Mouse (Mus musculus) fibroblast of lung, adult 2 months (primary cell): ENCODE data around the gene Pigl.
"Not testable (repeated sequence)": the region's sequence is repeated elsewhere in the genome, so short reads cannot be mapped to it uniquely, and the experiment has no call there.

Source experiments
- DNase-seq: peaks from one replicate; pipeline ENCODE4 v3.0.0-alpha.2; 2011; ENCODE audit warnings: low read depth

Gene Pigl

DNA sequence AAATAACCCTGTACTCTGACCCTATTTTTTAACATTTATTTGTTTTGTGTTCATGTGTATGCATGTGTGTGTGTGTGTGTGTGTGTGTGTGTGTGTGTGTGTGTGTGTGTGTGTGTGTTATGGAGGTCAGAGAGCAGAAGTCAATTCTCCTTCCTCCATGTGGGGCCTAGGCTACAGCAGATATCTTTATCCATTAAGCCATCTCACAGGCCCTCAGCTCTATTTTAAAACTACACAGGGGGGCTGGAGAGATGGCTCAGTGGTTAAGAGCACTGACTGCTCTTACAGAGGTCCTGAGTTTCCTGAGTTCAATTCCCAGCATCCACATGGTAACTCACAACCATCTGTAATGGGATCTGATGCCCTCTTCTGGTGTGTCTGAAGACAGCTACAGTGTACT lies 9.0 kb downstream of the Pigl start:
- DNase-seq, result not testable (repeated sequence)

GRCm38 (mm10) chr11:62470451-62470850 lies 12.2 kb downstream of the Pigl start:
- DNase-seq, result no peak

DNA sequence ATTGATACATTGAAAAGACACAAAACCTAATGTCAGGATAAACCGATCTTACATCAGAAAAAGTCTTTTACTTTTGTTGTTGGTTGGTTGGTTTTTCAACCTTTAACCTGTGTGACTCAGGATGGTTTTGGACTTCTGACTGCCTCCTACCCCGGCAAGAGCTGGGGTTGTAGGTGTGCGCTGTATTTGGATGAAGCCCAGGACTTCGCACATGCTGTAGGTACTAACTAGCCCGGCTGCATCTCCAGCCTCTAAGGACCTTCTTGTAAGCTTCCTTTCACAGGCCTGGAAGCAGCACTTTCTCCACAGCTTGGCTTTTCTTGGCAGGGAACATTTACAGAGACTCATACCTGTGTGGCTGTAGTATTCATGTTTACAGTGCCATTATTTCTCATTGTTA lies 15.3 kb downstream of the Pigl start:
- no peak for DNase-seq

- no peak for DNase-seq
Measured at GRCm38 (mm10) chr11:62476156-62476555, 17.9 kb downstream of the Pigl start.

DNA sequence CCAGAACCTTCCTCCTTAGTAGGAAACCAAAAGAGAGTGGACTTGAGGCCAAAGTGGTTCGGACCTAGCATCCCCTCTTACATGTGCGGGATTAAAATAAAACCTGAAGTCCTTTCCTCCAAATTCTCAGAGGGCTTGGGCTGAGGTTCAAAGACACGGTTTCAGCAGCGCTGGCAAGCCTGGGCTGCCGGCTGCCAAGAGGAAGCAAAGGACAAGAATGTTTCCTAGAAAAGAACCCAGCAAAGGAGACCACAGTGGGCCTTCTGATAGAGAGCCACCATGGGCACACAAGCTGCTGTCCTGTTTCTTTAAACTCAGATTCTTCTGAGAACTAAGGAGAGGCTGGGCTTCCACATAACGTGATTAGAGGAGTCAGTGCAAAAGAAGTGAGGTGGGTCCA lies 20.7 kb downstream of the Pigl start:
- DNase-seq, result no peak

- DNase-seq, result no peak
Measured at GRCm38 (mm10) chr11:62479581-62479980, 21.3 kb downstream of the Pigl start.

- no peak for DNase-seq
Measured at GRCm38 (mm10) chr11:62486949-62487348, 28.7 kb downstream of the Pigl start.

DNA sequence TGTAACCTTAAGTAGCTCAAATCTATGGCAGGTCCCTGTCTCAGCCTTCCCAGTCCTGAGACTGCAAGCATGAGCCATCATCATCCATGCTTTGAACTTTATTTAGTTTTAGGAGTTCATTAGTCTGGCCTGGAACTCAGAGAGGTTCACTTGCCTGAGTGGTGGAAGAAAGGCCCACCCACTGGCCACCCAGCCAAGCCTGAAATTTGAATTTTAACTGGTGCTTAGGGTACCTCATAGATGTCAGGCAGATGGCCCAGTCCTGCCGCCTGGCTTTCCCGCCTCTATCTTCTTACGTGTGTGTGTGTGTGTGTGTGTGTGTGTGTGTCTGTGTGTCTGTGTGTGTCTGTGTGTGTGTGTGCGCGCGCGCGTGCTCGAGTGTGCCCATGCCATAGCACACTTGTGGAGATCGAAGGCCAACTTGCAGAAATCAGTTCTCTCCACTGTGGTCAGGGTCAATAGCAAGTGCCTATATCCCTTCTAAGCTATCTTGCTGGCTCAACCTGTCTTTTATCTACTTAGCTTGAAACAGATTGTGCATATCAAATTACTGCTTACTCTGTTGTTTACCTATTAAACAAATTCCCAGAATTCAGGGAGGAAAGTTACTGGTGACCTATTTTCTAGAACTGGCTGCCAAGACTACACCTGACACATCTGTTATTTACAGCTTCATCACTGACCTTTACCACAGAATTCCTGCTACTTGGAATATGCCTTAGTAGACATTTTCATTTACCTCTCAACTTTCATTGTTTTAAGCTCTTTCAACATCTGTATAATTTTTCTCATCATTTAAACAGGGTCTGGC lies 29.5 kb downstream of the Pigl start:
- DNase-seq, result no peak

DNA sequence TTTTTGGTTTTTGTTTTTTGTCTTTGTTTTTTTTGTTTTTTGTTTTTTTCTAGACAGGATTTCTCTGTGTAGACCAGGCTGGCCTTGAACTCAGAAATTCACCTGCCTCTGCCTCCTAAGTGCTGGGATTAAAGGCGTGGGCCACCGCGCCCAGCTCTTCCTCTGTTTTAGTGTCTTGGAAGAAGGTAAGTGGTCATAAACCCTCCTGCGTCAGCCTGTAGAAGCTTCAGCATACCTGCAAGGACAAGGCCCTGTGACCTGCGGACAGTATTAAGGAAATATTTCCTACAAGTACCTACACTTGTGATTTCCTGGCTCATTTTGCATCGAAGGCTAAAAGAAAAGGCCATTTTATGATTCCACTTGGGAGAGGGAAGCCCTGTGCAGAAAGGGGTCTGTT lies 35.4 kb downstream of the Pigl start:
- no peak for DNase-seq

DNA sequence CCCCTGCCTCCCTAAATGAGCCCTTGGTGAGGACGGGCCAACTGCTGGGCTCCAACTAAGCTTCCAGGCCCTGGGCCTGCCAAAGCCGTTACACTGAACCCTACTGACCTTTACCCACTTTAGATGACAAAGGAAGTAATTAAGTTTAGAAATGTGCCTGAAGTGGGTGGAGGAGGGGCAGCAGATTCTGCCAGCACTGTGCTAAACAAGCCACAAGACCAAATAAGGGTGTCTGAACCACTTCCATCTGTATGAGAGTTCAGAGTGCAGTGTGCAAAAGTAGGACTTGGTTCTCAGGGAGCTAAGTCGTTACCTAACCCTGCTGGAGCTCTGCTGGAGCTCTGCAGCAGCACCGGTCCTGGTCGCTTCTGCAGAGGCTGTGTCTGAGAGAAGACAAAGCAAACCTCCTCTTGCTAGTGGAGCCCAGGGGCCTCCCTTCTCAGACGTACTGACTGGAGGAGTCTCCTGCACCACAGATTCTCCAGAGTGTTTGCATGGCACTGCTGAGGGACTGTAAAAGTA lies 36.6 kb downstream of the Pigl start:
- peak; percentile 59 for DNase-seq

- peak; percentile 48 for DNase-seq
Measured at GRCm38 (mm10) chr11:62495276-62495801, 37.1 kb downstream of the Pigl start.

DNA sequence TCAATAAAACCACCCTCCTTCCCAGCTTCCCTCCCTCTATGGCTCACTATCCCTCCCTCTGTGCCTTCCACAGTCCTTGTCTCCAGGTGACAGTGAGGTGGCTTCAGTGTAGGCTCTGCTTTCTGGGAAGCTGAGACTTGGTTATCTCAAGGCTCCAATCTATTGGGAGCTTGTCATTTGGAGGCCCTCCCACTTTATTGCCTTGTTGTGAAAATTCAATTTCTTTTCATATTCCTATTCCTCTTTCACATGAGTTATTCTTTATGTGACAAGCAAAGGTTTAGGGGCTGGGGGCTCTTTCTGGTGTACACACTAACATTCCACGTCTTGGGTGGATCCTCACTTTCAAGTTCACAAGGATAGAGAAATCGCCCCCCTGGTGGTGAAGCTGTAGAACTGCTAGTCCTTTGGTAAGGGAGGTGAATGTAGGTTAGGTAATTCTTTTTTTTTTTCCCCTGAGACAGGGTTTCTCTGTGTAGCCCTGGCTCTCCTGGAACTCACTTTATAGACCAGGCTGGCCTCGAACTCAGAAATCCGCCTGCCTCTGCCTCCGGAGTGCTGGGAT lies 38.0 kb downstream of the Pigl start:
- no peak for DNase-seq

DNA sequence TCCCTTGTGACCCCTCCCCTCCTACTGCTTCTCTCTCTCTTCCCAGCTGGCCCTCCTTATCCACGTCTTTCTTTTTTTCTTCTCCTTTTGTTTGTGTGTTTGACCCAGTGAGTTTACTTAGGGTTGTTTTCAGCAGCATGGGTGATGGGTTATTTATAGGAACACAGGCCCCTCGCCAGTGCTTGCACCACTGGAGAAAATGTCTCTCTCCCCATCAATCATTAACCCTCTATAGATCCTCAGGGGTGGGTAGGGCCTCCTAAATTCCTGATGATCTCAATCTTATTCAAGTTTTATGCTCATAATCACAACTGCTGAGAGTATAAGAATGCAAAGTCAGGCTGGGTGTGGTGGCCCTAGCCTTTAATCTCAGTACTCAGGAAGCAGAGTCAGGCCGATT lies 38.9 kb downstream of the Pigl start:
- no peak for DNase-seq

GRCm38 (mm10) chr11:62498802-62499201 lies 40.5 kb downstream of the Pigl start:
- no peak for DNase-seq

GRCm38 (mm10) chr11:62500529-62500928 lies 42.3 kb downstream of the Pigl start:
- no peak for DNase-seq

DNA sequence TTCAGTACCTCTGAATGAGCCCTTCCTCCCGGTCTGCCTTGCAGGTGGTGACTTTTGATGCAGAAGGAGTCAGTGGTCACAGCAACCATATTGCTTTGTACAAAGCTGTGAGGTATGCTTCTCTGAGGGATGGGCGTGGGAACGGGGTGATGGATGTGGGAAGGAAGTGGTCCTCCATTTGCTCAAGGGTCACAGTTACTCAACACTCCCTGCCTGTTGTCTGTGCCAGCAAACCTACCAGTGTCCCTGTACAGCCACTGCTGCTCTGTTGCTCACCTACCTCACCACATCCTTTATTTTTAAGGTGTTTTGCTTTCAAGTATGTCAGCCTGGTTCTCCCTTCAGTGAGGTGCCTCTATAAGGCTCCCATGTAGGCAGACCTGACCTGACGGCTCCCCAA lies 49.4 kb downstream of the Pigl start:
- DNase-seq, result no peak

DNA sequence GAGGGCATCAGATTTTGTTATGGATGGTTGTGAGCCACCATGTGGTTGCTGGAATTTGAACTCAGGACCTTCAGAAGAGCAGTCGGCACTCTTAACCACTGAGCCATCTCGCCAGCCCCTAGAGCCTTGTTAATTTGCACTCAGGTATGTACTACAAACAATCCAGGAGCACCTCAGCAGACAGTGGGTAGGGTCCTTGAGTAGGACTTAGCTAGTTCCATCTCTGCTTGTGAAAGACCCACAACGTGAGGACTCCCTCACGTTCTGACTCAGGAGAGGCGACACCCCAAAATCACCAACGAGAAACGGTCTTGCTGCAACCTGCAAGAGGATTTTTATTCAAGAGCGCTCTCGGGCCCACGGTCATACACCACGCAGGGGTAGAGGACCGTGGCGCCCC lies 50.1 kb downstream of the Pigl start:
- DNase-seq, result not testable (repeated sequence)

GRCm38 (mm10) chr11:62508816-62509215 lies 50.6 kb downstream of the Pigl start:
- not testable (repeated sequence) for DNase-seq

DNA sequence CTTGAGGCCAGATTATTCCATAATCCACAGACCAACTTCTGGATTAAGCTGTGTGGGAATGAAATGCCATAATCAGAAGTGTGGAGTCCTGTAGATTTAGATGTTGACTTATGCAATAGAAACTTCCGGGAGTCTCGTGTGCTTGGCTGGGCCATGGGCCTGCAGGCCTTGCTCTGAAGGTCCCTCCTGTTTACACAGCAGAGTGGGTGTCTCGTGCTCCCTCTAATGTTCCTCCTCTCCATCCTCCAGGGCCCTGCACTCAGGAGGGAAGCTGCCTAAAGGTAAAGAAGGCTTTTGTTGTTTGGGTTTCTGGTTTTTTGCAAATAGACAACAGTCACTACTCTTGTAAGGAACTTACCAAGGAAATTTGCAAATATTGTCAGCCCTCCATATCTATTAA lies 51.3 kb downstream of the Pigl start:
- no peak for DNase-seq

- DNase-seq, result no peak
Measured at GRCm38 (mm10) chr11:62510956-62511355, 52.7 kb downstream of the Pigl start.

DNA sequence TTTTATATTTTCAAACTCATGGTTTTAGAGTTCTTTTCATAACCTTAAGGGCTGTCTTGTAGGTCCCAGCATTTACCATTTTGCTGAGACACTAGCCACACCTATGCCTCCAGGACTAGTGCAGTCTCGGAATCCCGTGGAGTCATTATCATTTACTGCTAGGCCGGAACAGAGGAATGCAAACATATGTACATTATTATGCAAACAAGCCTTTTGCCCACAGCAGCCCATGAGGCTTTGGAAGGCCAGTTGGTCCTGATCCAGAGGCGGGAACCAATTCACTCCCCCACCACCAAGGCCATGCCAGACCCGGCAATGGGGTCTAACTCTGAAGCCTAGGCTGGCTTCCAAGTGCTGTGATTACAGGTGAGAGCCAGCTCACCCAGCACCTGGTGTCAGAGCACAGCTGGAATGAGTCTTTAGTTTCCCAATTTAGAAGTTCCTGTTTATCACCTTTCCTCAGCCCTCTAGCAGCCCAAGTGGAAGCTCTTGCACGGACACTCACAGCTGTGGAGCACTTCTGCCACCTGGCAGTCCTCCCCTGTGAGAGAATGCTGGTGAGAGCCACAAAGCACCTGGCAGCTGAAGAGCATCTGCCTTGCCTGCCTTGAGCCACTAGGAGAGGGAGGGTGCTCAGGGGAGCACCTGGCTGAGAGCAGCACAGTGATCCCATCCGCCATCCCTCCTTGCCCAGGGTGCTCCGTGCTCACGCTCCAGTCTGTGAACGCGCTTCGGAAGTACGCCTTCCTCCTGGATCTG lies 53.4 kb downstream of the Pigl start:
- DNase-seq, result no peak

- DNase-seq, result no peak
Measured at GRCm38 (mm10) chr11:62512529-62513080, 54.3 kb downstream of the Pigl start.
